Mouse (Mus musculus) small intestine, adult 2 months (tissue): ENCODE results near the gene Tmem170. TPM values are rescaled to one million over a fixed set of nuclear protein-coding genes. Genes with fewer than 3 reads are reported as not detected.

ENCODE experiments used
- H3K27ac ChIP-seq: fragments of 200-500 bp; 2 replicates; pipeline ENCODE4 v1.5.1; 2012; ENCODE audit warnings: low read depth, low read length, control low read depth, inconsistent platforms; ENCODE audit not compliant: insufficient read depth
- H3K27me3 ChIP-seq: fragments of 200-500 bp; 2 replicates; pipeline ENCODE4 v1.6.1; 2012; ENCODE audit warnings: mild to moderate bottlenecking, moderate library complexity, low read length, inconsistent platforms; ENCODE audit not compliant: control insufficient read depth, insufficient read depth
- H3K36me3 ChIP-seq: fragments of 200-500 bp; 2 replicates; pipeline ENCODE4 v1.6.1; 2012; ENCODE audit warnings: mild to moderate bottlenecking, low read length, control low read depth, inconsistent platforms; ENCODE audit not compliant: control insufficient read depth, insufficient read depth
- H3K4me1 ChIP-seq: fragments of 200-500 bp; 2 replicates; pipeline ENCODE4 v1.6.1; 2012; ENCODE audit warnings: low read length, inconsistent platforms, mixed read lengths; ENCODE audit not compliant: control insufficient read depth, insufficient read depth, insufficient read length
- H3K4me3 ChIP-seq: fragments of 200-500 bp; 2 replicates; pipeline ENCODE4 v1.5.1; 2012; ENCODE audit warnings: low read depth, mild to moderate bottlenecking, control low read depth, inconsistent platforms, low read length, moderate library complexity
- CTCF ChIP-seq: fragments of 200-500 bp; IDR thresholded peaks from 2 replicates; pipeline ENCODE4 v1.5.1; 2012; ENCODE audit warnings: low read depth, mild to moderate bottlenecking, control low read depth, inconsistent platforms, low read length, moderate library complexity, mixed read lengths; ENCODE audit not compliant: insufficient replicate concordance, insufficient read length; ENCODE audit errors: extremely low read depth
- POLR2A ChIP-seq: fragments of 200-500 bp; IDR thresholded peaks from 2 replicates; pipeline ENCODE4 v1.6.1; 2012; ENCODE audit warnings: low read depth, mild to moderate bottlenecking, control low read depth, inconsistent platforms, low read length, moderate library complexity
- WGBS: fragments of 180-500 bp; shearing (Covaris S2); methylation state at CpG from one replicate; pipeline ENCODE4 v1.1.7; 2018; 5-methylcytosine and 5-hydroxymethylcytosine counted together
- polyA plus RNA-seq: library from polyadenylated mRNA; depleted of rRNA; stranded (reverse); fragments of >200 nt; gene quantifications from 2 replicates; pipeline ENCODE4 v1.2.3, GENCODE M21; 2012; rRNA removed

Gene Tmem170
- polyA plus RNA-seq, 1 experiment: 11.0 TPM

- no peak overlapping the region for H3K27ac ChIP-seq
- H3K4me1 ChIP-seq: no peaks in the 10 kb centered on the region
- 94% methylated on average over 4 of the region's 4 CpGs for WGBS
- H3K36me3 ChIP-seq: 0 out of 2 replicates have a peak, but pooled peaks cover 6% of the 10 kb centered on the region
- H3K4me3 ChIP-seq: no peak overlapping the region
- no peaks in the 10 kb centered on the region for H3K27me3 ChIP-seq
- TF ChIP-seq CTCF (no peak), POLR2A (no peak)
Observed at GRCm38 (mm10) chr8:111815078-111815477, 61.5 kb downstream of the Tmem170 start.

GRCm38 (mm10) chr8:111813818-111814217, 62.7 kb downstream of the Tmem170 start:
- 0 out of 2 replicates have a peak, but pooled peaks cover 2% of the 10 kb centered on the region for H3K4me1 ChIP-seq
- TF ChIP-seq CTCF: no peak
- no peak for TF ChIP-seq POLR2A
- no peak overlapping the region for H3K4me3 ChIP-seq
- 93% methylated on average over 9 of the region's 9 CpGs for WGBS
- 0 out of 2 replicates have a peak, but pooled peaks cover 4% of the 10 kb centered on the region for H3K36me3 ChIP-seq
- H3K27ac ChIP-seq: no peak overlapping the region
- H3K27me3 ChIP-seq: no peaks in the 10 kb centered on the region

Other genes starting within 250 kb of the Tmem170 start
- gene Ldhd, start 246.4 kb downstream of the Tmem170 start, polyA plus RNA-seq: 2.8 and 8.4 TPM in 2 replicates
- 1.3 and 1.6 TPM in 2 replicates for gene Zfp1, start 233.3 kb downstream of the Tmem170 start, polyA plus RNA-seq
- 138 and 67,254 TPM in 2 replicates for gene Ctrb1, start 185.7 kb downstream of the Tmem170 start, polyA plus RNA-seq
- 84.1 and 251 TPM in 2 replicates for gene Bcar1, start 132.9 kb downstream of the Tmem170 start, polyA plus RNA-seq
- gene Cfdp1, start 22.5 kb downstream of the Tmem170 start, polyA plus RNA-seq: 0.20 and 0.25 TPM in 2 replicates
- 0.09 and 0.15 TPM in 2 replicates for gene Chst5, start 33.7 kb upstream of the Tmem170 start, polyA plus RNA-seq
- 0.89 and 1.5 TPM in 2 replicates for gene Tmem231, start 57.1 kb upstream of the Tmem170 start, polyA plus RNA-seq
- 10.2 and 14.1 TPM in 2 replicates for gene Gabarapl2, start 64.0 kb upstream of the Tmem170 start, polyA plus RNA-seq
- 0.60 and 0.91 TPM in 2 replicates for gene Adat1, start 115.6 kb upstream of the Tmem170 start, polyA plus RNA-seq
- 17.1 and 33.7 TPM in 2 replicates for gene Kars, start 134.6 kb upstream of the Tmem170 start, polyA plus RNA-seq
- 6.5 and 6.8 TPM in 2 replicates for gene Terf2ip, start 134.6 kb upstream of the Tmem170 start, polyA plus RNA-seq
- gene Gm6793, start 138.3 kb upstream of the Tmem170 start, polyA plus RNA-seq: not detected in 2 replicates